Mouse (Mus musculus): ENCODE measurements around the gene Mib2.
A peak's percentile ranks its signal among the peaks of the same experiment; 100 is the strongest.
"Not testable (repeated sequence)": the region's sequence is repeated elsewhere in the genome, so short reads cannot be mapped to it uniquely, and the experiment has no call there.

The Mib2 gene

DNA sequence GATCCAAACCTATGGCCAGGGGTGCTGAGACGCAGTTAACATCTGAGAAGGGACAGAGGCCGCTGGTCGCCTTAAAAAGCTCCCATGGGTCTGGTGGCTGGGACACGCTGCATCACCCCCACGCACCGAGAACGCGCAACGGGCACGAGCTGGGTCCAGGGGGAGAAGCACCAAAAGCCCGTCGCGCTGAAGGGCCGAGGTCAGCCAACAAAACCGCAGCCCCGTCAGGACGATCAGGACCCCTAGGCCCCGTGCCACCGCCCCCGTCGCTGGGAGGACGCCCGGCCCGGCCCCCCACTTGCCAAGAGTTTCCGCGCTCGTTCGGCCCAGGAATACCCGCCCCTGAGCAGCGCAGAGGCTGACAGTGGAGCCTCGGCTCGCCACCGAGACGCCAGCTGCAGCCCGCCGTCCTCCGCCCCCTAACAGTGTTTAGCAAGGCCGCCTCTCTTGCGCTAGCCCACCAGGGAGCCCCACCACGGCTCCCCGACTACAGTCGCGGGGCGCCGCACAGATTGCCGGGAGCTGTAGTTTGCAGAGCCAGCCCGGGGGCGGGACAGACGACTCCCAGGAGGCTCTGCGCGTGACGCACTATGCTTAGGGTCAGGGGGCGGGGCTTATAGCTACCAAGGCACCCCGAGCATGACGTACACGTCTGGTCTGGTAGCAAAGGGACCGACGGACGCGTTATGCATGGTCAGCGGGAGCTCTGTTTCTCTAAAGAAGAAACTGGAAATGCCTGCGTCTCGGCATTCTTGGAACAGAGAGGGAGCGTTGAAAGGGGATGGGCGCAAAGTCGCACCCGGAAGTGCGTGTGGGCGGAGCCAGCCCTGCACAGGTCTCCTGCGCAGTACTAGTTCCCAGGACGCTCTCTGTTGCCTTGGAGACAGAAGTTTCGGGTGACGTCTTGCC, at the start of gene Mib2:
Gene Mib2 (minus strand): TSS at position 510 of the 909 bp plus-strand sequence.
- DNase-seq = peak; percentile 99

- DNase-seq = peak; percentile 31
Observed at GRCm38 (mm10) chr4:155710521-155711252, 41.7 kb upstream of the Mib2 start.

DNA sequence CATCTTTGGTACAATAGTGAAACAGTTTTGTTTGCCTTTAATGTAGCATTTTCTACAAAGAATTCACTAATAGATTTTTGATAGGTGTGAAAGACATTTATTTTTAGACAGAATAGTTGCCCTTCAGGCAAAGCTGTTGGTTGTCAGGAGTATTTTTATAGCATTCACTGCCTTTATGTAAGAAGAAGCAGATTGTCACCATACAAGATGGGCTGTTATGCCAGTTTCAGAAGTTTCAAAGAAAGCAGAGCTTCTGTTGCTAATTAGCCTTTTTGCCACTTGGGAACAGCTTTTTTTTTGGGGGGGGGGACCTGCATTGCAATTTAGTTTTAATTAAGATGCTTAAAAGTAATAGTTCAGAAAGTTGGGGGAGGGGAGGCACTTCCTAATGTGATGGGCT, 40.0 kb upstream of the Mib2 start:
- no peak for DNase-seq

- no peak for DNase-seq
Observed at GRCm38 (mm10) chr4:155708582-155708981, 39.6 kb upstream of the Mib2 start.

DNA sequence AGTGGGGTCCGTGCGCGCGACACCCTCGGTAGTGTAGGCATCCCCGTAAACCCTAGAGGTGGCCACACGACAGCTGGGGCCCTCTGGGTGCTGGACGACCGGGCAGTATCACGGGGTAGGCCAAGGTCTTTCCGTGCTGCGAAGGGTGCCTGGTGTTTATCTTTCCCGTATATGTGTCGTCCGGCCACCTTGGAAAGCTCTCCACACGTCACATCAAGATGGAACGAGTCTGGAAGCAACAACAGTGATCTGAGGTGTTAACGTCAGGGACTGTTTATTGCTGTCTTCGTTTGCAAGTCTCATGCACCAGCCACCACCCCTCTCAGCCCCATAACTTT, 36.6 kb upstream of the Mib2 start:
- peak; percentile 17 for DNase-seq

DNA sequence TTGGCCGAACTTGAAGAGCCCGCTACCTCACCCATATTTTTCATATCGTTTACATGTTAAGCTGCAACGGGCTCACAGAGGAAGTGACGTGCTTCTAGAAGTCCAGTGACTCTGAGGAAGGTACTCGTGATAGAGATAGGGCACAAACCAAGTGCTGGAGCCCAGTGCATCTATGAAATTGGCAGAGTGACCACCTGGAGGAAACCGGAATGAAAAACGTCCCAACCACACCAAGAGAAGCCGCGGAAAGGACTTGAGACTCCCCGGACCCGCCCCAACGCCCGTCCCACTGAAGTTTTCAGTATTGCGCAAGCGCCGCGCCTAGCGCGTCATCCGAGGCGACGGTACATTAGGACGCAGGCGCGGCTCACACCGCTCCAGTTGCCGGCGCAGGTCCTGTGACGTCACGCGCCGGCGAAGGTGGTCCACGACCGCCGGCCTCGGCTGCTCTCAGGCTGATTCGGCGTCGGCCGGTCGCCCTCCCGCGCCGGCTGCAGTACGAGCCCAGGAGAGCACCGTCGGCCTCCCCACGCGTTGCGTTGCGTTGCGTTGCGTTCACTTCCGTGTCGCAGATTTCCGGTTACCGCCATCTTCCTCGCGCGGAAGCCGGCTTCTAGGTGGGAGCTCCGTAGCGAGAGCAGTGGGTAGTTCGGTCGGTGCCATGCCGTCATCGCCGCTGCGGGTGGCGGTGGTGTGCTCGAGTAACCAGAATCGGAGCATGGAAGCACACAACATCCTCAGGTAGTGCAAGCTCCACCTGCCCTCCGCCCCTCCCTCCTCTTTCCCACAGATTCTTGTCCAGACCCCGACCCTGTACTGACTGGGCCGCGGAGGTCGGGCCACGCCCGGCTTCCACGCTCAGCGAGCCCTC, 36.0 kb upstream of the Mib2 start, which contains the start of gene Ssu72:
Gene Ssu72 (plus strand): TSS at position 80 of the 871 bp plus-strand sequence.
- DNase-seq = peak; percentile 95

- no peak for DNase-seq
Observed at GRCm38 (mm10) chr4:155703425-155703929, 34.5 kb upstream of the Mib2 start.

- DNase-seq = peak; percentile 18
Observed at GRCm38 (mm10) chr4:155700425-155700824, 31.4 kb upstream of the Mib2 start.

GRCm38 (mm10) chr4:155696261-155697255, 27.6 kb upstream of the Mib2 start:
- no peak for DNase-seq

DNA sequence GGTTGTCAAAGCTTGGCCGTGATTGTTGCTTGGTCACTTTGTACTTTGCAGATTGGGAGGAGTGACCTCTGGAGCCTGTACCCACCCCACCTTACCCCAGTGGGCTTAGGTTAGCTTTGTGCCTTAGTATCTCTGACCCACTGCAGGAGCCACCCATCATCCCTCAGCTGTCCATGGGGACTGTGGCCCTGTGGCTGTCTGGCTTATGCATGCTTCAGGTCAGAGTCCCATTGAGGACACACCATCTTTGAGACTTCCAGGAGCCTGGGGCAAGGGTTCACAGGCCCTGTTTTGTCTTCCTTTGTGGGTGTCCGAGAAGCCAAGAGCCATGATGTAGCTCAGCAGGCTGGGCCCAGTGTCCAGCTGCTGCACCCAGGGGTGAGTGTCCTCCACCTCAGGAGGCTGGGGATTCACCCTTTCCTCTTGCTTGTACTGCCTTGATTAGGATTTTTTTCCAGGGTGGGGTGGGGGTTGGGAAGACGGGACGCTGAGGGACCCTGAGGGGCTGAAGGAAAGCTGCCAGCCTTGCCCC, 26.6 kb upstream of the Mib2 start:
- DNase-seq = no peak

- DNase-seq = peak; percentile 40
Observed at GRCm38 (mm10) chr4:155694482-155695401, 25.7 kb upstream of the Mib2 start.

DNA sequence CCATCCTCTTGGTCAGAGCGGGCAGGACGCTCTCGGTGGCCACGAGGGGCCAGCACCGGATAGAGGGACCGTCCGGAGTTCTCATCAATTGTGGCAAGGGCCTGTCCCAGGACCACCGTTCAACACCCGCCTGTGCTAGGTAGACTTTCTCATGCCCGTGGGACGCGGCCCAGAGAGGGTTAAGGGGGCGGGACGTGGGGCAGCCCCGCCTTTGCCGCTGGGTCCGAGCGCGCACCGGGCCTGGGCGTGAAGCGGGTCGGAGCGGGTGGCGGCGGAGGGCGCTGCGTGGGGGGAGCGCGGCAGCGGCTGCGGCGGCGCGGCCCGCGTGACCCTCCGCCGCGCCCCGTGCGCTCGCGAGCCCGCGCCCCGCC, 25.1 kb upstream of the Mib2 start, which contains the start of gene Fndc10:
Gene Fndc10 (plus strand): TSS at position 232 of the 371 bp plus-strand sequence.
- DNase-seq = peak; percentile 55

- no peak for DNase-seq
Observed at GRCm38 (mm10) chr4:155692421-155692820, 23.4 kb upstream of the Mib2 start.

DNA sequence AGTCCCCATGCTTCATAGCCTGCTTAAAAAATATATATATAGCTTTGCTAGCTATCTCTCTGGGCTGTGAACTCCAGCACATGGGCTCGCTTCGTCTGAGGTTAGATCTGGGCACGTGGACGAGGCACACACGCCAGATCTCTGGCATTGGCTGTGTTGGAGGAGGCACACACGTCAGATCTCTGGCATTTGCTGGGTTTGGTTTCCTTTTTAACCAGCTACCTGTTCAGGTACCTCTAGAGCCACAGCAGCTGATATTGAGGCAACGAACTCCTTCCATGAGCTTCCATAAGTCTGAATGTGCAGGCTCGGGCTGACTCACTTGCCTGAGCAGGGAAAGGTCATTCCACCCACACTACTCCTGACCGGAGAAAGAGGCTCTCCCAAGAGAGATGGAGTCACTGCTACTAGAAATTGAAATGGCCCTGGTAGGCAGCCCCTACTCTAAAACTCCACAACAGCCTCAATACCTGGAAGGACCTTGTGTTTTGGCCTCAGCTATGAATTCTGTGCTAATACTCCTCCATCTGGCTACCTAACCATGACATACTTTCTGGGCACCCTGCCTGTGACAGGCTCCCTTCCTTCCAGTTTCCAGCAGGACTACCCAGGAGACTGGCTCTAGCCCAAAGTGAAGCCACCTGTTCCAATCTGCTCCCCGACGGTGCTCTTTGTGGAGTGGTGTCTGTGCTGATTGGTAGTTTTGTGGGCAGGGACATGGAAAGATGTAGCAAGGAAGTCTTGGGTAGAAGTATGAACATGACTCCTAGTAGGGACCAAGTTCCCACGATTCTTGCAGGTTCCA, 21.8 kb upstream of the Mib2 start:
- DNase-seq = no peak

DNA sequence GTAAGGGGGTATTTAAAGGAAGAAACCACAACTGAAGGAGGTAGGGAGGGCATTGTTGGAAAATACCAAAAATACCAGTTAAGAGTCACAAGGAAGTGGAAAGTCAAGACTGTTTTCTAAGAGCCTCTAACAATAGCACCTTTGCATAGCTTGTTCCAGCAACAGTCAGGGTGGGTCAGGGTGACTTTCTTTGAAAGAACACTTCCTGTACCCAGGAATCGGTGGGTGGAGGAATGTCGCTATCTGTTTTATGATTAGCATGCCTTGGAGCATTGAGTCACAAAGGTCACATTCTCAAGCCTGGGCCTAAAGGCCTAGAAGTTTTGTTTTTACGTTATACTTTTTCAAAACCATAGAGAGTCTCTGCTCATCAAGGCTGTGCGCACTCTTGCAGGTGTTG, 18.8 kb upstream of the Mib2 start:
- DNase-seq = not testable (repeated sequence)

DNA sequence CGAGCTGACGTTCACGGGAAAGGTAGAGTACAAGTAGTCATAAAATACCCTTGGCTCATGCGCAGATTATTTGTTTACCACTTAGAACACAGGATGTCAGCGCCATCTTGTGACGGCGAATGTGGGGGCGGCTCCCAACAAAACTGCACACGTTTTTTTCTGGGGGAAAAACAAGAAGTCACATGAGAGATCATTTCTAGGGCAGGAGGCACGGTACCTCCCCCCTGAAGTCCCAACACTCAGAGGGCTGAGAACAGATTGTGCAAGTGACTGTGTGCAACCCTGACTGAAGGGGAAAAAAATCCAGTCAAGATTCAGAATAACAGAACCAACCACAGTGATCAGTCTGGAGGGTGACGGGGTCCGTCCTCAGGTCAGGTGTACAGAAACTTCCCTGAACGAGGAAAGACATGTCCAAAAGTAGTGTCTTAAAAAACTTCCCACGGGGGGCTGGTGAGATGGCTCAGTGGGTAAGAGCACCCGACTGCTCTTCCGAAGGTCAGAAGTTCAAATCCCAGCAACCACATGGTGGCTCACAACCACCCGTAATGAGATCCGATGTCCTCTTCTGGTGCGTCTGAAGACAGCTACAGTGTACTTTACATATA, 14.8 kb upstream of the Mib2 start:
- DNase-seq = peak; percentile 28

DNA sequence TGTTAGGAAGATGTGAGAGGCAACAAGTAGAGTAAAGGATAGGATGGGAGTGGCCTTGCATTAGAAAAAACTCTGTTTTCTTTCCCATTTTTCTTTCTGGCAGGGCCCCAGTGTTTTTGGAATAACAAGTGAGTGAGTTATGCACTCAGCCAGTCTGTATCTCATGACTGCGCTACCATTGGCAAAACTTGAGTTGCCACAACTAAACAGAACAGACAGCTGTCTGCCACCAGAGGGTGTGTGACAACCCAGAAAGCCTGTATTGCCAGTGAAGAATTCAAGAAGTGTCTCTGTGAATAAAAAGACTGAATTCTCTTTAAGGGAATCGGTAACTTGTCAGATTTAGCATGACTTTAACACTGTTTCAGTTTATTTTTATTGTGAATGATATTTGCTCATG, 7.0 kb upstream of the Mib2 start:
- peak; percentile 70 for DNase-seq

- DNase-seq = no peak
Observed at GRCm38 (mm10) chr4:155672082-155672481, 3.1 kb upstream of the Mib2 start.

- DNase-seq = not testable (repeated sequence)
Observed at GRCm38 (mm10) chr4:155670236-155670635, 1.2 kb upstream of the Mib2 start.

Data from lung, postnatal 36 days (tissue).